Mouse (Mus musculus) myocyte (in vitro differentiated cells): ENCODE results near the gene Lif.

ENCODE experiments used
- MYOG ChIP-seq, 3 experiments: IDR thresholded peaks; one replicate each; pipeline ENCODE4 v1.6.1; 2011; ENCODE audit warnings: control low read depth in 2 of 3, low read depth in 2 of 3, mild to moderate bottlenecking in 2 of 3; ENCODE audit not compliant: insufficient read length in 2 of 3, control insufficient read depth in 1 of 3, insufficient read depth in 1 of 3
- POLR2A ChIP-seq: IDR thresholded peaks from one replicate; pipeline ENCODE4 v1.6.1; 2011; ENCODE audit warnings: low read depth, mild to moderate bottlenecking, control low read depth, moderate library complexity; ENCODE audit not compliant: insufficient read length
- TCF3 ChIP-seq: IDR thresholded peaks from one replicate; pipeline ENCODE4 v1.6.1; 2011; ENCODE audit warnings: low read depth, control low read depth; ENCODE audit not compliant: insufficient read length

DNA sequence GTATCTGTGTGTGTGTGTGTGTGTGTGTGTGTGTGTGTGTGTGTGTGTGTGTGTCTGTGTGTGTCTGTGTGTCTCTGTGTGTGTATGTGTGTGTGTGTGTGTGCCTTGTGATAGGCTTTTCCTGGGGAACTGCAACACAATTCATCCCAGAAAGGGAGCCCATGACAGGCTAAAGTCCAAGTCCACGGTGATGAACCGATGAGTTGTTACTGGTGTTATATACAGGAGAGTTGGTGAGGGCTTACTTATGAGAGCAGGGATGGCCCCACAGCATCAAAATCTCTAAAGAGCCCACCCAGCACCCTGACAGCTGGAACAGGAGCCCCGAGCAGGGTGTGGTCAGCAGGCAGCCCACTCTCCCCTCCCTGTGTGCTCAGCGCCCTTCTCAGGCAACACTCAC, 16.2 kb upstream of the Lif start:
- TF ChIP-seq POLR2A (no peak), TCF3 (no peak), MYOG (IDR thresholded peaks at IDR 0.05; ENCODE audit: control insufficient read depth in 1 of 3, insufficient read depth in 1 of 3, insufficient read length in 2 of 3, low read depth in 2 of 3) (no peak)
